Mouse (Mus musculus): ENCODE results near the gene Gm10139. TPM values are rescaled to one million over a fixed set of nuclear protein-coding genes. Genes with fewer than 3 reads are reported as not detected.
"Not testable (repeated sequence)": the region's sequence is repeated elsewhere in the genome, so short reads cannot be mapped to it uniquely, and the experiment has no call there.

Gm10139 gene
- polyA plus RNA-seq (2016; fragmentation: Nextera tagmentation; extraction: Ambion mirVana), result not detected in 2 replicates

DNA sequence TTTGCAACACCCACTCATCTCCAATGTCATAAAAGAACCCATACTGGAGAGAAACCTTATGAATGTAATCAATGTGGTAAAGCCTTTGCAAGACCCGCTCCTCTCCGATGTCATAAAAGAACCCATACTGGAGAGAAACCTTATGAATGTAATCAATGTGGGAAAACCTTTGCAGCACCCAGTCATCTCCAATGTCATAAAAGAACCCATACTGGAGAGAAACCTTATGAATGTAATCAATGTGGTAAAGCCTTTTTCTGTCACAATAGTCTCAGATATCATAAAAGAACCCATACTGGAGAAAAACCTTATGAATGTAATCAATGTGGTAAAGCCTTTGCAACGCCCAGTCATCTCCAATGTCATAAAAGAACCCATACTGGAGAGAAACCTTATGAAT is at the start of gene Gm10139:
Gene Gm10139 (plus strand): TSS at position 301 of the 400 bp plus-strand sequence.
- DNase-seq (ENCODE audit: extremely low spot score, low spot score); H3K36me3 ChIP-seq (replicated peaks); H3K4me3 ChIP-seq; H3K9me3 ChIP-seq; H3K27ac ChIP-seq; H3K4me1 ChIP-seq; H3K27me3 ChIP-seq (ENCODE audit: poor library complexity, severe bottlenecking): not testable (repeated sequence)
- 75% methylated on average over 1 of the region's 3 CpGs for WGBS

- H3K9me3 ChIP-seq, result peaks cover 14% of the 10 kb centered on the region
- not testable (repeated sequence) for H3K4me3 ChIP-seq; H3K36me3 ChIP-seq (replicated peaks); H3K27ac ChIP-seq; H3K27me3 ChIP-seq (ENCODE audit: poor library complexity, severe bottlenecking); DNase-seq (ENCODE audit: extremely low spot score, low spot score); H3K4me1 ChIP-seq
- 79% methylated on average over 4 of the region's 4 CpGs for WGBS
These were observed 45.2 kb downstream of the Gm10139 start for GRCm38 (mm10) chr13:65557636-65558035.

Other genes with a start within 250 kb of the Gm10139 start
- gene Zfp369, start 233.9 kb upstream of the Gm10139 start, polyA plus RNA-seq (2016; fragmentation: Nextera tagmentation; extraction: Ambion mirVana), result 12.5 and 16.6 TPM in 2 replicates

Measured in forebrain, embryonic 10.5 days (tissue).